Mouse (Mus musculus) testis, adult 2 months (tissue): ENCODE measurements around the gene Obp2b. TPM values are rescaled to one million over a fixed set of nuclear protein-coding genes. Genes with fewer than 3 reads are reported as not detected.
"Not testable (repeated sequence)": the region's sequence is repeated elsewhere in the genome, so short reads cannot be mapped to it uniquely, and the experiment has no call there.

ENCODE experiments used
- H3K27ac ChIP-seq: fragments of 200-500 bp; 2 replicates; pipeline ENCODE4 v1.5.1; 2012; ENCODE audit warnings: low read depth, low read length; ENCODE audit not compliant: control insufficient read depth, insufficient read depth
- H3K27me3 ChIP-seq: fragments of 200-500 bp; 2 replicates; pipeline ENCODE4 v1.6.1; 2012; ENCODE audit warnings: mild to moderate bottlenecking, low read length, moderate library complexity; ENCODE audit not compliant: control insufficient read depth, insufficient read depth
- H3K36me3 ChIP-seq: fragments of 200-500 bp; 2 replicates; pipeline ENCODE4 v1.6.1; 2012; ENCODE audit warnings: mild to moderate bottlenecking, low read length; ENCODE audit not compliant: control insufficient read depth, insufficient read depth
- H3K4me1 ChIP-seq: fragments of 200-500 bp; 2 replicates; pipeline ENCODE4 v1.6.1; 2012; ENCODE audit warnings: low read length; ENCODE audit not compliant: control insufficient read depth, insufficient read depth
- H3K4me3 ChIP-seq: fragments of 200-500 bp; 2 replicates; pipeline ENCODE4 v1.5.1; 2012; ENCODE audit warnings: low read depth, mild to moderate bottlenecking, low read length, moderate library complexity, mixed read lengths; ENCODE audit not compliant: control insufficient read depth
- CTCF ChIP-seq: fragments of 200-500 bp; IDR thresholded peaks from 2 replicates; pipeline ENCODE4 v1.5.1; 2012; ENCODE audit warnings: low read depth, mild to moderate bottlenecking, inconsistent platforms, low read length, moderate library complexity; ENCODE audit not compliant: control insufficient read depth, insufficient read depth, insufficient replicate concordance
- POLR2A ChIP-seq: fragments of 200-500 bp; IDR thresholded peaks from 2 replicates; pipeline ENCODE4 v1.6.1; 2012; ENCODE audit warnings: low read depth, mild to moderate bottlenecking, inconsistent platforms, low read length, moderate library complexity; ENCODE audit not compliant: control insufficient read depth
- polyA plus RNA-seq: library from polyadenylated mRNA; depleted of rRNA; stranded (reverse); fragments of >200 nt; gene quantifications from 2 replicates; pipeline ENCODE4 v1.2.3, GENCODE M21; 2012; rRNA removed

Obp2b gene
- not detected in 2 replicates for polyA plus RNA-seq

DNA sequence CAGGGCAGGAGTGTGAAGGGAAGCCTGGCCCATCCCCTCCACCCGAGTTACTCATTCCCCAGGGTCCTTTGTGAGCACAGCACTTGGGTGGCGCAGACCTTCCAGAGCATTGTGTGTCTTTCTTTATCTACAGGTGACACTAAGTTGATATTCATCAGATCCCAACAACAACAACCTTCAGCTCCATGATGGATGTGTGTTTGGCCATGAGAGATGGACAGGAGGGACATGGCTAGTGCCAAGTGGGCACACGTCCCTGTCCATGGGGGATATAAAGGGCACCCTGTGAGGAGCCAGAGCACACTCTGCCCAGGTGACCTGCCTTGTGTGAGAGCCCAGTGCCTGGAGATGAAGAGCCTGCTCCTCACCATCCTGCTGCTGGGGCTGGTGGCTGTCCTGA lies at the start of gene Obp2b:
Gene Obp2b, plus strand, starts transcription at position 301 of the 400 bp plus-strand sequence.
- not testable (repeated sequence) for H3K36me3 ChIP-seq, H3K4me1 ChIP-seq, H3K27me3 ChIP-seq, H3K4me3 ChIP-seq, H3K27ac ChIP-seq

DNA sequence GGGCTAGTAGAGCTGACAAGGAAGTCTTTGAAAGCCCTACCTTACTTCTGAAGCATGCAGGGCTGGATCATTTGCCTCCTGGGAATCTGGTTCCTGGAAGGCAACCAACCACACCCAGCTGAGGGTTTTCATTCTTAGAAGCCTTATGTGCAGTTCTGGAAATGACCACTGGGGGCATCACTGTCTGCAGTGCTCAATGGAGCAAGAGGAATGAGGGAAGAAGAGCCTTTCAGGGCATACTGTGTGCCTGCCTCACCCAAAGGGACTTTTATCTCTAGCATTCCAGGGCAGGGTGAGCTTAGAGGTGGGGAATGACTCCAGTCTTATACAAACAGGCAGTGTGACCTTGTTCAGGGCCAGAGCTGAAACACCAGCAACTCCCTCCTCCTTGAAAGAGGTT lies 42.2 kb upstream of the Obp2b start:
- Histone ChIP-seq H3K27me3 (no peaks in the 10 kb centered on the region), H3K27ac (no peak overlapping the region), H3K4me3 (no peak overlapping the region), H3K4me1 (no peaks in the 10 kb centered on the region), H3K36me3 (no peaks in the 10 kb centered on the region)
- no peak for TF ChIP-seq POLR2A
- peak; percentile 56; the same call in 1 of the 2 replicates for TF ChIP-seq CTCF

DNA sequence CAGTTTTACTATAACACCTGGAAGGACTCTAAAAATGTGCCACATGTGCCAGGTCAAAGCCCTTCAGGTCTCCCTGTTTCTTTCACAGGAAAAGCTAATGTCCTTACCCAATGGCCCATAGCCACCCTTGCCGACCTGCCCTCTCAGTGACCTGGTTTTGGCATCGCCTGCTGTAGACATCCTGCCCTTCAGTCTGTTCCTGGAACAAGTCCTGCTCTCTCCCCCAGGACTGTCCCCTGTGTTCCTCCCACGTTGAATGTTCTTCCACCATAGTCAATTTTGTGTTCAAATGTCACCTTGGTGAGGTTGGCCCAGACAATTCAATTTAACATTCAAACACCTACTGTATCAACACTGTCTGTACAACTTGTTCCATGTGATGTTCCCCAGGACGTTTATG lies 39.9 kb upstream of the Obp2b start:
- no peak for TF ChIP-seq POLR2A
- no peak for TF ChIP-seq CTCF
- Histone ChIP-seq H3K27me3 (no peaks in the 10 kb centered on the region), H3K4me3 (no peak overlapping the region), H3K4me1 (no peaks in the 10 kb centered on the region), H3K27ac (no peak overlapping the region), H3K36me3 (no peaks in the 10 kb centered on the region)

DNA sequence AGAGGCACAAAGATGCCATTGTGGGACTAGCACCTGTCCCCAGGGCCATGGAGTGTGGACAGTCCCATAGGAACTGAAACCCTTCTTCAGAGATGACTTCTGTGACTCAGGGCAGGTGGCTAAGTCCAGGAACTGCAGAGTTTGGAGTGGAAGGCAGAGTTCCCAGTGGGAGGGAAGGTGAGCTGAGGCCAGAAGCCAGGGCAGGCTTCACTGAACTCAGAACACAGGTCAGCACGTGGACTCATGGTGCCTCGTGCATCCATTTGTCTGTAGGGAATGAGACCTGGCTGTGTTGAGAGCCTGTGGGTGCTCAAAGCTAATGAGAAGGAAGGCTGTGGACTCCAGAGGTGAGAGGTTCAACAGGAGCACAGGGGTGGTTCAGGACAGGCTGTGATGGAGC lies 38.1 kb upstream of the Obp2b start:
- Histone ChIP-seq H3K36me3 (no peaks in the 10 kb centered on the region), H3K4me3 (no peak overlapping the region), H3K4me1 (no peaks in the 10 kb centered on the region), H3K27me3 (no peaks in the 10 kb centered on the region), H3K27ac (no peak overlapping the region)
- TF ChIP-seq POLR2A (no peak), CTCF (no peak)

DNA sequence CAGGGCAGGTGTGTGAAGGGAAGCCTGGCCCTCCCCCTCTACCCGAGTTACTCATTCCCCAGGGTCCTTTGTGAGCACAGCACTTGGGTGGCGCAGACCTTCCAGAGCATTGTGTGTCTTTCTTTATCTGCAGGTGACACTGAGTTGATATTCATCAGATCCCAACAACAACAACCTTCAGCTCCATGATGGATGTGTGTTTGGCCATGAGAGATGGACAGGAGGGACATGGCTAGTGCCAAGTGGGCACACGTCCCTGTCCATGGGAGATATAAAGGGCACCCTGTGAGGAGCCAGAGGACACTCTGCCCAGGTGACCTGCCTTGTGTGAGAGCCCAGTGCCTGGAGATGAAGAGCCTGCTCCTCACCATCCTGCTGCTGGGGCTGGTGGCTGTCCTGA lies 37.1 kb upstream of the Obp2b start, which contains the start of gene Obp2a:
Gene Obp2a, plus strand, starts transcription at position 301 of the 400 bp plus-strand sequence.
- H3K27ac ChIP-seq, H3K4me1 ChIP-seq, H3K4me3 ChIP-seq, H3K27me3 ChIP-seq, H3K36me3 ChIP-seq: not testable (repeated sequence)

DNA sequence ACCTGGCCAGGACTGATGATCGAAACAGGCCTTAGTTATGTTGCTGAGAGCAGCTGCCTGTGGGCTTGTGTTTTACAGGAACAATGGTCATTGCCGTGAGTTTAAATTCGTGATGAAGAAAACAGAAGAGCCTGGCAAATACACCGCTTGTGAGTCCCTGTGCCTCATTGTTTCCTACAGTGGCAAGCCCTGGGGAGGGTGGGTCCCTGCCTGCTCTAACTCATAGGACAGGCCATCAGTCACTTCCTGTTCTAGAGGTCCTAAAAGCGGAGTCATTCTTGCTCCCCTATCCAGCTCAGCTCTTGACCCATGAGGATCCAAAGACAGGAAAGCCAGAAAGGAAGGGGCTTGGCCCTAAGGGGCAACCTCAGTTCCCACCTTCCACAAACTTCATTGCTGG lies 35.8 kb upstream of the Obp2b start:
- H3K27me3 ChIP-seq: no peaks in the 10 kb centered on the region
- H3K4me1 ChIP-seq: no peaks in the 10 kb centered on the region
- no peak overlapping the region for H3K4me3 ChIP-seq
- H3K36me3 ChIP-seq: no peaks in the 10 kb centered on the region
- H3K27ac ChIP-seq: no peak overlapping the region
- TF ChIP-seq POLR2A (no peak), CTCF (no peak)

DNA sequence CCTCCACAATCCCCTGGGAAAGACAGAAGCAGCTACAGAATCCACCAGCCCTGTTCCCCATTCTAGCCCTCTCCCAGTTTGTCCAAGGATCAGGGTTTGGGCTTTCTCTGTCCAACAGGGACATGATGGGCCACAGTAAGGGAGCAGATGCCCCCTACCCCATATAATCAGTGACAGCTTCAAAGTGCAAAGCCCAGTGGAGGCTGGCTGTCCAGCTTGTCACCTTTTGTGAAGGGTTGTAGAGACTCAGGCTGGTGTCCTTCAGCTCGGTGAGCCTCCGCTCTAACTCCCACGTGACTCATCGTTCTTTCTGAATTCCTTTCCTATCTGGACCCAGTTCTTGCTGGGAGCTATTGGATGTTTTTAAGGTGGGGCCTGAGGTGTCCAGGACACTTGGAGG lies 33.1 kb upstream of the Obp2b start:
- TF ChIP-seq CTCF: no peak
- no peak for TF ChIP-seq POLR2A
- H3K27me3 ChIP-seq: no peaks in the 10 kb centered on the region

DNA sequence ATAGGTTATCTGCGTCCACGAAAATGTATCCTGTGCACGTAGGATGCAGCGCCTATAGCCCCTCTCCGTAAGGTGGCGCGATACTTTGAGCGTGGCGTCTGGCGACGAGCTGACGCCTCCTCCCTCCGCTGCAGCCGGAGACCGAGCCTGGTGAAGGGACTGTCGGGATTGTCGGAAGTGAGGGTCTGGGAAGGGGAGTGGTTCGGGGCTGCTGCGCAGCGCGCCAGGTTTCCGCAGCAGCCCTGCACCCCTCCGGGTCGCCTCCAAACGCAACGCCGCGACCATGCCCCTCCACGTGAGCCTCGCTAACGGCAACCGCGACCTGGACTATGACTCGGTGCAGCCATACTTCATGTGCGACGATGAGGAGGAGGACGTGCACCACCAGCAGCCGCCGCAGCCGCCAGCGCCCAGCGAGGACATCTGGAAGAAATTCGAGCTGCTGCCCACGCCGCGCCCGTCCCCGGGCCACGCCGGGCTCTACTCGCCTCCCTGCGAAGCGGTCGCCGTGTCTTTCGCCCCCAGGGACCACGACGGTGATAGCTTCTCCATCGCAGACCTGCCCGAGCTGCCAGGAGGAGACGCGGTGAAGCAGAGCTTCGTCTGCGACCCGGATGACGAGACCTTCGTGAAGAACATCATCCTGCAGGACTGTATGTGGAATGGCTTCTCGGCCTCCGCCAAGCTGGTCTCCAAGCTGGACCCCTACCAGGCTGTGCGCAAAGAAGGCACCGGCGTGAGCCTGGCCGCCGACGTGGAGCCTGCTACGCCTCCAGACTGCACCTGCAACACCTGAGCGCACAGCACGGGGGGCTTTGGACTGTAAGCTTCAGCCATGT lies 29.9 kb upstream of the Obp2b start, which contains the start of gene Bmyc:
Gene Bmyc, plus strand, starts transcription at position 97 of the 839 bp plus-strand sequence.
- peak within 1 kb of the TSS; percentile 84 for H3K4me3 ChIP-seq
- H3K27ac ChIP-seq: peak within 1 kb of the TSS; percentile 5
- no peaks in the 10 kb centered on the region for H3K36me3 ChIP-seq
- no peaks in the 10 kb centered on the region for H3K4me1 ChIP-seq
- peak; percentile 28; the same call in 1 of the 2 replicates for TF ChIP-seq POLR2A
- peak; percentile 31; the same call in 1 of the 2 replicates for TF ChIP-seq CTCF
- no peaks in the 10 kb centered on the region for H3K27me3 ChIP-seq

More for the DNA sequence above, 33.1 kb upstream of the Obp2b start:
- Histone ChIP-seq H3K4me3 (no peak overlapping the region), H3K36me3 (no peaks in the 10 kb centered on the region), H3K4me1 (no peaks in the 10 kb centered on the region), H3K27ac (no peak overlapping the region)
